Mouse (Mus musculus): ENCODE measurements around the gene Krtap4-2. TPM values are rescaled to one million over a fixed set of nuclear protein-coding genes. Genes with fewer than 3 reads are reported as not detected.
"Not testable (repeated sequence)": the region's sequence is repeated elsewhere in the genome, so short reads cannot be mapped to it uniquely, and the experiment has no call there.

The Krtap4-2 gene
- polyA plus RNA-seq (2015; fragmentation: Nextera tagmentation; extraction: Ambion mirVana): not detected in 2 replicates

- no peak within 1 kb of the TSS for H3K4me3 ChIP-seq (ENCODE audit: low read length)
- WGBS: 31% methylated on average over 8 of the region's 8 CpGs
- no peak within 1 kb of the TSS for H3K27ac ChIP-seq (ENCODE audit: low read length)
- no peak for ATAC-seq (ENCODE audit: low FRiP score, low TSS enrichment)
- no peaks in the 10 kb centered on the region for H3K4me1 ChIP-seq (ENCODE audit: insufficient read depth, low read length)
- no peaks in the 10 kb centered on the region for H3K9me3 ChIP-seq (ENCODE audit: low read length)
- H3K9ac ChIP-seq (replicated peaks; ENCODE audit: low read length): no peak within 1 kb of the TSS
- no peak within 1 kb of the TSS for H3K4me2 ChIP-seq (replicated peaks; ENCODE audit: low read depth, low read length)
- H3K36me3 ChIP-seq (ENCODE audit: insufficient read depth, low read length): no peaks in the 10 kb centered on the region
- H3K27me3 ChIP-seq (ENCODE audit: insufficient read depth, low read length): no peaks in the 10 kb centered on the region
These were observed at the start of gene Krtap4-2 for GRCm38 (mm10) chr11:99634653-99635134. TSS of gene Krtap4-2 (minus strand) at chr11:99635084.

- ATAC-seq (ENCODE audit: low FRiP score, low TSS enrichment): no peak
- WGBS: 84% methylated on average over 2 of the region's 2 CpGs
- no peak overlapping the region for H3K9ac ChIP-seq (replicated peaks; ENCODE audit: low read length)
- no peak overlapping the region for H3K4me3 ChIP-seq (ENCODE audit: low read length)
- H3K9me3 ChIP-seq (ENCODE audit: low read length): no peaks in the 10 kb centered on the region
- H3K27me3 ChIP-seq (ENCODE audit: insufficient read depth, low read length): no peaks in the 10 kb centered on the region
- H3K36me3 ChIP-seq (ENCODE audit: insufficient read depth, low read length): no peaks in the 10 kb centered on the region
- H3K4me2 ChIP-seq (replicated peaks; ENCODE audit: low read depth, low read length): no peak overlapping the region
- H3K4me1 ChIP-seq (ENCODE audit: insufficient read depth, low read length): no peaks in the 10 kb centered on the region
- no peak overlapping the region for H3K27ac ChIP-seq (ENCODE audit: low read length)
These were observed 48.6 kb upstream of the Krtap4-2 start for GRCm38 (mm10) chr11:99683481-99683880.

GRCm38 (mm10) chr11:99665860-99666259 lies 31.0 kb upstream of the Krtap4-2 start, which contains the start of gene Krtap4-6:
TSS of gene Krtap4-6 (minus strand) at chr11:99665960.
- Histone ChIP-seq H3K27ac (ENCODE audit: low read length) (no peak within 1 kb of the TSS), H3K4me3 (ENCODE audit: low read length) (no peak within 1 kb of the TSS), H3K9ac (replicated peaks; ENCODE audit: low read length) (no peak within 1 kb of the TSS), H3K4me1 (ENCODE audit: insufficient read depth, low read length) (no peaks in the 10 kb centered on the region), H3K4me2 (replicated peaks; ENCODE audit: low read depth, low read length) (no peak within 1 kb of the TSS), H3K9me3 (ENCODE audit: low read length) (no peaks in the 10 kb centered on the region), H3K36me3 (ENCODE audit: insufficient read depth, low read length) (no peaks in the 10 kb centered on the region), H3K27me3 (ENCODE audit: insufficient read depth, low read length) (no peaks in the 10 kb centered on the region)
- ATAC-seq (ENCODE audit: low FRiP score, low TSS enrichment): no peak

DNA sequence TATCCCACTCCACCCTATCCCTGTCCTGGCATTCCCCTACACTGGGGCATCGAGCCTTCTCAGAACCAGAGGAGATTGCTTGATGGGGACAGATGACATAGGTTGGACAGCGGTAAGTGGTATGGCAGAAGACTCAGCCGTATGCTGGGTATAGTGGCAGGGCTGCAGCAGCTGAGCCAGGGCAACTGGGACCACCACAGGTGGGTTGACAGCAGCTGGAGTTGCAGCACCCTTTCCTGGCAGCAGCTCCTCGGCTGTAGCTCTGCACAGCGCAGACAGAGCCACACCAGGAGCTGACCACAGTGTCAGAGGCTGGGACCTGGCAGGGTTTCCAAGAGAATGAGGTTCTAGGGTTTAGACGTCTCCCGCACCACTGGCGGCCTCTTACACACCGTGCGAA lies 27.9 kb upstream of the Krtap4-2 start:
- H3K9me3 ChIP-seq (ENCODE audit: low read length): no peaks in the 10 kb centered on the region
- H3K4me2 ChIP-seq (replicated peaks; ENCODE audit: low read depth, low read length): no peak overlapping the region
- 84% methylated on average over 10 of the region's 10 CpGs for WGBS
- no peak overlapping the region for H3K9ac ChIP-seq (replicated peaks; ENCODE audit: low read length)
- no peaks in the 10 kb centered on the region for H3K27me3 ChIP-seq (ENCODE audit: insufficient read depth, low read length)
- ATAC-seq (ENCODE audit: low FRiP score, low TSS enrichment): no peak
- no peak overlapping the region for H3K27ac ChIP-seq (ENCODE audit: low read length)
- no peak overlapping the region for H3K4me3 ChIP-seq (ENCODE audit: low read length)
- H3K4me1 ChIP-seq (ENCODE audit: insufficient read depth, low read length): no peaks in the 10 kb centered on the region
- no peaks in the 10 kb centered on the region for H3K36me3 ChIP-seq (ENCODE audit: insufficient read depth, low read length)

DNA sequence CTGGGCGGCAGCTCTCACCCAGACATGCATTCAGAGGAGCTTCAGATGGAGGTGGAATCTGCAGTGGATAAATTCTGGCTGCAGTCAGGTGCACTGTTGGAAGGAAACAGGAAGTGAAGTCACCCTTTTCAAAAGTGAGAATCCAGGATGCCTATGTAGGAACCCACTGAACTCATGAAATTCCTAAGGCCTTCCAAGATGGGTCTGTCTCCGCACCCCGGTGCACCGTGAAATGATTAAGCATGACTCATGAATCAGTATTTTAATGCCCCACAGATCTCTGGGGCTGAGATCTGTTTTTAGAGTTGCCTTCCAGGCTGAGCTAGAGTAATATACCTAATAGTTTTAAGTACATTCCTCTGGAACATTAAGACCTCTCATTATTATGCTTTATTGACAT lies 24.4 kb upstream of the Krtap4-2 start:
- Histone ChIP-seq H3K9me3 (ENCODE audit: low read length) (no peaks in the 10 kb centered on the region), H3K36me3 (ENCODE audit: insufficient read depth, low read length) (no peaks in the 10 kb centered on the region), H3K4me3 (ENCODE audit: low read length) (no peak overlapping the region), H3K27ac (ENCODE audit: low read length) (no peak overlapping the region), H3K4me2 (replicated peaks; ENCODE audit: low read depth, low read length) (no peak overlapping the region), H3K27me3 (ENCODE audit: insufficient read depth, low read length) (no peaks in the 10 kb centered on the region), H3K9ac (replicated peaks; ENCODE audit: low read length) (no peak overlapping the region), H3K4me1 (ENCODE audit: insufficient read depth, low read length) (no peaks in the 10 kb centered on the region)
- ATAC-seq (ENCODE audit: low FRiP score, low TSS enrichment): no peak
- WGBS: 76% methylated on average over 4 of the region's 4 CpGs

DNA sequence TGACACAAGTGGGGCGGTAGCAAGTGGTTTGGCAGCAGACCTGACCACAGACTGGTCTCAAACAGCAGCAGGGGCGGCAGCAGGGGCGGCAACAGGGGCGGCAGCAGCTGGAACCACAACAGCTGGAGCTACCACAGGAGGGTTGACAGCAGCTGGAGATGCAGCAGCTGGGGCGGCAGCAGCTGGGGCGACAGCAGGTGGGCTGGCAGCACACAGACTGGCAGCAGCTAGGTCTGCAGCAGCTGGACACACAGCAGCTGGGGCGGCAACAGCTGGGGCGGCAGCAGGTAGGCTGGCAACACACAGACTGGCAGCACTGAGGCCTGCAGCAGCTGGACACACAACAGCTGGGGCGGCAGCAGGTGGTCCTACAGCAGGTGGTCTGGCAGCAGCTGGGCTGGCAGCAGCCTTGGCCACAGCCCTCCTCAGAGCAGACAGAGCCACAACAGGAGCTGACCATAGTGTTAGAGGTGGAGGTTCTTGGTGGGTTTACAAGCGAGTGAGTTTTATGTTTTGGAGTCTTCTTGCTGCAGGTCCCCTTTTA lies 23.7 kb upstream of the Krtap4-2 start, which contains the start of gene Gm11563:
Gene Gm11563, minus strand, starts transcription at position 494 of the 544 bp plus-strand sequence.
- H3K36me3 ChIP-seq (ENCODE audit: insufficient read depth, low read length); H3K4me1 ChIP-seq (ENCODE audit: insufficient read depth, low read length); H3K9me3 ChIP-seq (ENCODE audit: low read length); H3K9ac ChIP-seq (replicated peaks; ENCODE audit: low read length); H3K27me3 ChIP-seq (ENCODE audit: insufficient read depth, low read length); H3K27ac ChIP-seq (ENCODE audit: low read length); ATAC-seq (ENCODE audit: low FRiP score, low TSS enrichment); H3K4me3 ChIP-seq (ENCODE audit: low read length); H3K4me2 ChIP-seq (replicated peaks; ENCODE audit: low read depth, low read length): not testable (repeated sequence)
- WGBS: 52% methylated on average over 10 of the region's 10 CpGs

GRCm38 (mm10) chr11:99657051-99657450 lies 22.2 kb upstream of the Krtap4-2 start:
- no peak for ATAC-seq (ENCODE audit: low FRiP score, low TSS enrichment)
- Histone ChIP-seq H3K4me2 (replicated peaks; ENCODE audit: low read depth, low read length) (no peak overlapping the region), H3K27me3 (ENCODE audit: insufficient read depth, low read length) (no peaks in the 10 kb centered on the region), H3K4me3 (ENCODE audit: low read length) (no peak overlapping the region), H3K9me3 (ENCODE audit: low read length) (no peaks in the 10 kb centered on the region), H3K36me3 (ENCODE audit: insufficient read depth, low read length) (no peaks in the 10 kb centered on the region), H3K4me1 (ENCODE audit: insufficient read depth, low read length) (no peaks in the 10 kb centered on the region), H3K27ac (ENCODE audit: low read length) (no peak overlapping the region), H3K9ac (replicated peaks; ENCODE audit: low read length) (no peak overlapping the region)
- 32% methylated on average over 5 of the region's 5 CpGs for WGBS

DNA sequence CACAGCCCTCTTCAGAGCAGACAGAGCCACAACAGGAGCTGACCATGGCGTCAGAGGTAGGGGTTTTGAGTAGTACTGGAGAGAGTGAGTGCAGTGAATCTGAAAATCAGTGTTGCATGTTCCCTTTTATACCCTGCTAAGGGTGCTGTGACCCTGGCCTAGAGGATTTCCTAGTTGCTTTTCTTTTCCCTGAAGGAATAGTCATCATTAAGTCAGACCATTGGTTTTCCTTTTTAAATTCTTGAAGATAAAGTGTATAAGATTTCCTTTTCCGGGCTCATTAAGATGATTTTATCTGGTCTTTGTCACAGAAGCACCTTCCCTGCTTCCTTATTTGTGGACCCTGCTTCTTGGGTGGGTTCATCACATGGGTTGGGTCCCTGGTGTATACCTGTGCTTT lies 15.3 kb upstream of the Krtap4-2 start, which contains the start of gene Gm11555:
Gene Gm11555, minus strand, starts transcription at position 101 of the 400 bp plus-strand sequence.
- WGBS: 69% methylated on average over 2 of the region's 2 CpGs
- H3K4me2 ChIP-seq (replicated peaks; ENCODE audit: low read depth, low read length): no peak within 1 kb of the TSS
- H3K36me3 ChIP-seq (ENCODE audit: insufficient read depth, low read length): no peaks in the 10 kb centered on the region
- H3K4me3 ChIP-seq (ENCODE audit: low read length): no peak within 1 kb of the TSS
- H3K4me1 ChIP-seq (ENCODE audit: insufficient read depth, low read length): no peaks in the 10 kb centered on the region
- H3K27ac ChIP-seq (ENCODE audit: low read length): no peak within 1 kb of the TSS
- ATAC-seq (ENCODE audit: low FRiP score, low TSS enrichment): no peak
- no peaks in the 10 kb centered on the region for H3K9me3 ChIP-seq (ENCODE audit: low read length)
- H3K27me3 ChIP-seq (ENCODE audit: insufficient read depth, low read length): no peaks in the 10 kb centered on the region
- H3K9ac ChIP-seq (replicated peaks; ENCODE audit: low read length): no peak within 1 kb of the TSS

- Histone ChIP-seq H3K9ac (replicated peaks; ENCODE audit: low read length) (no peak overlapping the region), H3K27me3 (ENCODE audit: insufficient read depth, low read length) (no peaks in the 10 kb centered on the region), H3K4me1 (ENCODE audit: insufficient read depth, low read length) (no peaks in the 10 kb centered on the region), H3K4me3 (ENCODE audit: low read length) (no peak overlapping the region), H3K4me2 (replicated peaks; ENCODE audit: low read depth, low read length) (no peak overlapping the region), H3K36me3 (ENCODE audit: insufficient read depth, low read length) (no peaks in the 10 kb centered on the region), H3K9me3 (ENCODE audit: low read length) (no peaks in the 10 kb centered on the region), H3K27ac (ENCODE audit: low read length) (no peak overlapping the region)
- WGBS: 80% methylated on average over 15 of the region's 15 CpGs
- ATAC-seq (ENCODE audit: low FRiP score, low TSS enrichment): no peak
These were observed 11.6 kb upstream of the Krtap4-2 start for GRCm38 (mm10) chr11:99646444-99646843.

- Histone ChIP-seq H3K27ac (ENCODE audit: low read length) (no peak overlapping the region), H3K9me3 (ENCODE audit: low read length) (no peaks in the 10 kb centered on the region), H3K4me2 (replicated peaks; ENCODE audit: low read depth, low read length) (no peak overlapping the region), H3K4me1 (ENCODE audit: insufficient read depth, low read length) (no peaks in the 10 kb centered on the region), H3K36me3 (ENCODE audit: insufficient read depth, low read length) (no peaks in the 10 kb centered on the region), H3K9ac (replicated peaks; ENCODE audit: low read length) (no peak overlapping the region), H3K4me3 (ENCODE audit: low read length) (no peak overlapping the region), H3K27me3 (ENCODE audit: insufficient read depth, low read length) (no peaks in the 10 kb centered on the region)
- WGBS: 79% methylated on average over 3 of the region's 3 CpGs
- no peak for ATAC-seq (ENCODE audit: low FRiP score, low TSS enrichment)
These were observed 9.5 kb upstream of the Krtap4-2 start for GRCm38 (mm10) chr11:99644351-99644750.
